Mouse (Mus musculus): ENCODE data around the gene 5730522E02Rik. TPM values are rescaled to one million over a fixed set of nuclear protein-coding genes. Genes with fewer than 3 reads are reported as not detected.

5730522E02Rik gene
- polyA plus RNA-seq, 1 experiment from 2014 or later = 24.3 TPM

- peak; percentile 44; the same call in 1 of the 2 replicates for ATAC-seq (replicated peaks)
- Histone ChIP-seq H3K9me3 (no peaks in the 10 kb centered on the region), H3K9ac (replicated peaks) (no peak overlapping the region), H3K27me3 (no peaks in the 10 kb centered on the region), H3K27ac (replicated peaks) (peak overlapping the region; percentile 83), H3K4me3 (no peak overlapping the region), H3K36me3 (no peaks in the 10 kb centered on the region), H3K4me1 (peaks cover 19% of the 10 kb centered on the region), H3K4me2 (replicated peaks) (no peak overlapping the region)
- 48% methylated on average over 5 of the region's 5 CpGs for WGBS
Observed at GRCm38 (mm10) chr11:25941504-25941903, 269.1 kb downstream of the 5730522E02Rik start.

GRCm38 (mm10) chr11:25940716-25941294, 269.8 kb downstream of the 5730522E02Rik start:
- Histone ChIP-seq H3K27ac (replicated peaks) (peak overlapping the region; percentile 83), H3K27me3 (no peaks in the 10 kb centered on the region), H3K9ac (replicated peaks) (no peak overlapping the region), H3K4me1 (peaks cover 19% of the 10 kb centered on the region), H3K9me3 (no peaks in the 10 kb centered on the region), H3K36me3 (no peaks in the 10 kb centered on the region), H3K4me3 (no peak overlapping the region), H3K4me2 (replicated peaks) (no peak overlapping the region)
- 56% methylated on average over 4 of the region's 4 CpGs for WGBS
- peak; percentile 82 for ATAC-seq (replicated peaks)

- no peaks in the 10 kb centered on the region for H3K27me3 ChIP-seq
- no peak overlapping the region for H3K4me2 ChIP-seq (replicated peaks)
- no peak for ATAC-seq (replicated peaks)
- H3K4me3 ChIP-seq = no peak overlapping the region
- no peak overlapping the region for H3K27ac ChIP-seq (replicated peaks)
- H3K4me1 ChIP-seq = no peaks in the 10 kb centered on the region
- no peaks in the 10 kb centered on the region for H3K9me3 ChIP-seq
- H3K36me3 ChIP-seq = no peaks in the 10 kb centered on the region
- WGBS = 87% methylated on average over 2 of the region's 2 CpGs
- H3K9ac ChIP-seq (replicated peaks) = no peak overlapping the region
Observed at GRCm38 (mm10) chr11:25926267-25926666, 284.3 kb downstream of the 5730522E02Rik start.

GRCm38 (mm10) chr11:25902321-25902720, 308.2 kb downstream of the 5730522E02Rik start:
- no peaks in the 10 kb centered on the region for H3K27me3 ChIP-seq
- H3K36me3 ChIP-seq = no peaks in the 10 kb centered on the region
- no peak overlapping the region for H3K4me3 ChIP-seq
- no peak overlapping the region for H3K4me2 ChIP-seq (replicated peaks)
- 35% methylated on average over 2 of the region's 2 CpGs for WGBS
- 0 out of 2 replicates have a peak, but pooled peaks cover 4% of the 10 kb centered on the region for H3K4me1 ChIP-seq
- no peak overlapping the region for H3K9ac ChIP-seq (replicated peaks)
- no peak overlapping the region for H3K27ac ChIP-seq (replicated peaks)
- no peaks in the 10 kb centered on the region for H3K9me3 ChIP-seq
- ATAC-seq (replicated peaks) = no peak

GRCm38 (mm10) chr11:25901666-25902065, 308.9 kb downstream of the 5730522E02Rik start:
- H3K4me2 ChIP-seq (replicated peaks) = no peak overlapping the region

GRCm38 (mm10) chr11:25893906-25894305, 316.7 kb downstream of the 5730522E02Rik start:
- H3K9me3 ChIP-seq = no peaks in the 10 kb centered on the region
- 94% methylated on average over 3 of the region's 3 CpGs for WGBS
- H3K27ac ChIP-seq (replicated peaks) = no peak overlapping the region
- no peak overlapping the region for H3K9ac ChIP-seq (replicated peaks)
- no peak for ATAC-seq (replicated peaks)
- no peak overlapping the region for H3K4me2 ChIP-seq (replicated peaks)
- H3K4me1 ChIP-seq = no peaks in the 10 kb centered on the region
- no peaks in the 10 kb centered on the region for H3K36me3 ChIP-seq
- H3K27me3 ChIP-seq = no peaks in the 10 kb centered on the region
- H3K4me3 ChIP-seq = no peak overlapping the region

More at GRCm38 (mm10) chr11:25901666-25902065, 308.9 kb downstream of the 5730522E02Rik start:
- no peaks in the 10 kb centered on the region for H3K36me3 ChIP-seq
- no peaks in the 10 kb centered on the region for H3K9me3 ChIP-seq
- 0 out of 2 replicates have a peak, but pooled peaks cover 4% of the 10 kb centered on the region for H3K4me1 ChIP-seq
- H3K27me3 ChIP-seq = no peaks in the 10 kb centered on the region
- H3K9ac ChIP-seq (replicated peaks) = no peak overlapping the region
- H3K4me3 ChIP-seq = no peak overlapping the region
- WGBS = 77% methylated on average over 2 of the region's 2 CpGs
- H3K27ac ChIP-seq (replicated peaks) = no peak overlapping the region
- ATAC-seq (replicated peaks) = no peak

GRCm38 (mm10) chr11:25872983-25873382, 337.6 kb downstream of the 5730522E02Rik start:
- ATAC-seq (replicated peaks) = peak; percentile 53; the same call in 1 of the 2 replicates
- Histone ChIP-seq H3K4me1 (peaks cover 29% of the 10 kb centered on the region), H3K9me3 (no peaks in the 10 kb centered on the region), H3K36me3 (no peaks in the 10 kb centered on the region), H3K4me2 (replicated peaks) (no peak overlapping the region), H3K27ac (replicated peaks) (peak overlapping the region; percentile 88; the same call in 1 of the 2 replicates), H3K9ac (replicated peaks) (no peak overlapping the region), H3K27me3 (no peaks in the 10 kb centered on the region), H3K4me3 (no peak overlapping the region)

- Histone ChIP-seq H3K36me3 (no peaks in the 10 kb centered on the region), H3K4me3 (no peak overlapping the region), H3K27me3 (no peaks in the 10 kb centered on the region), H3K27ac (replicated peaks) (peak overlapping the region; percentile 88), H3K4me1 (peaks cover 36% of the 10 kb centered on the region), H3K4me2 (replicated peaks) (no peak overlapping the region), H3K9me3 (no peaks in the 10 kb centered on the region), H3K9ac (replicated peaks) (peak overlapping the region; percentile 23; the same call in 1 of the 2 replicates)
- 7% methylated on average over 4 of the region's 4 CpGs for whole genome bisulfite sequencing
- ATAC-seq (replicated peaks) = peak; percentile 85
Observed at GRCm38 (mm10) chr11:25872317-25872716, 338.2 kb downstream of the 5730522E02Rik start.

- Histone ChIP-seq H3K27ac (replicated peaks) (no peak overlapping the region), H3K36me3 (no peaks in the 10 kb centered on the region), H3K9me3 (no peaks in the 10 kb centered on the region), H3K27me3 (no peaks in the 10 kb centered on the region), H3K4me3 (no peak overlapping the region), H3K4me2 (replicated peaks) (no peak overlapping the region), H3K9ac (replicated peaks) (no peak overlapping the region), H3K4me1 (peaks cover 31% of the 10 kb centered on the region)
- WGBS = 70% methylated on average over 2 of the region's 2 CpGs
- ATAC-seq (replicated peaks) = no peak
Observed at GRCm38 (mm10) chr11:25866292-25866691, 344.3 kb downstream of the 5730522E02Rik start.

GRCm38 (mm10) chr11:25862686-25863085, 347.9 kb downstream of the 5730522E02Rik start:
- peak overlapping the region; percentile 68 for H3K27ac ChIP-seq (replicated peaks)
- ATAC-seq (replicated peaks) = peak; percentile 84

GRCm38 (mm10) chr11:25856629-25857568, 353.7 kb downstream of the 5730522E02Rik start:
- H3K4me2 ChIP-seq (replicated peaks) = peak overlapping the region; percentile 34
- ATAC-seq (replicated peaks) = no peak
- H3K4me1 ChIP-seq = peaks cover 47% of the 10 kb centered on the region
- H3K9me3 ChIP-seq = no peaks in the 10 kb centered on the region
- H3K36me3 ChIP-seq = no peaks in the 10 kb centered on the region
- H3K27ac ChIP-seq (replicated peaks) = peak overlapping the region; percentile 89
- peak overlapping the region; percentile 35 for H3K9ac ChIP-seq (replicated peaks)
- H3K4me3 ChIP-seq = no peak overlapping the region
- WGBS = 7% methylated on average over 16 of the region's 16 CpGs
- no peaks in the 10 kb centered on the region for H3K27me3 ChIP-seq

More at GRCm38 (mm10) chr11:25862686-25863085, 347.9 kb downstream of the 5730522E02Rik start:
- no peak overlapping the region for H3K4me3 ChIP-seq
- H3K9ac ChIP-seq (replicated peaks) = no peak overlapping the region
- peaks cover 24% of the 10 kb centered on the region for H3K4me1 ChIP-seq
- H3K27me3 ChIP-seq = no peaks in the 10 kb centered on the region
- H3K4me2 ChIP-seq (replicated peaks) = no peak overlapping the region; the same call in 1 of the 2 replicates
- H3K36me3 ChIP-seq = no peaks in the 10 kb centered on the region
- WGBS = 6% methylated on average over 9 of the region's 9 CpGs
- H3K9me3 ChIP-seq = no peaks in the 10 kb centered on the region

GRCm38 (mm10) chr11:25855794-25856193, 354.8 kb downstream of the 5730522E02Rik start:
- peak overlapping the region; percentile 35; the same call in 1 of the 2 replicates for H3K9ac ChIP-seq (replicated peaks)

More at GRCm38 (mm10) chr11:25855794-25856193, 354.8 kb downstream of the 5730522E02Rik start:
- no peaks in the 10 kb centered on the region for H3K36me3 ChIP-seq
- ATAC-seq (replicated peaks) = peak; percentile 22; the same call in 1 of the 2 replicates
- 12% methylated on average over 9 of the region's 9 CpGs for WGBS
- H3K4me2 ChIP-seq (replicated peaks) = peak overlapping the region; percentile 34
- H3K27ac ChIP-seq (replicated peaks) = peak overlapping the region; percentile 89
- no peaks in the 10 kb centered on the region for H3K27me3 ChIP-seq
- peaks cover 47% of the 10 kb centered on the region for H3K4me1 ChIP-seq
- H3K4me3 ChIP-seq = peak overlapping the region; percentile 9; the same call in 1 of the 2 replicates
- no peaks in the 10 kb centered on the region for H3K9me3 ChIP-seq
